Mouse (Mus musculus): ENCODE data around the gene Gm10985. TPM values are rescaled to one million over a fixed set of nuclear protein-coding genes. Genes with fewer than 3 reads are reported as not detected.

Gm10985 gene
- not detected in 2 replicates for polyA plus RNA-seq (2015; fragmentation: Nextera tagmentation; extraction: Ambion mirVana)

- Histone ChIP-seq H3K9me3 (no peaks in the 10 kb centered on the region), H3K4me3 (no peak within 1 kb of the TSS), H3K4me1 (no peaks in the 10 kb centered on the region), H3K27ac (no peak within 1 kb of the TSS), H3K4me2 (no peak within 1 kb of the TSS), H3K36me3 (no peaks in the 10 kb centered on the region), H3K9ac (no peak within 1 kb of the TSS), H3K27me3 (no peaks in the 10 kb centered on the region)
- WGBS, result 82% methylated on average over 2 of the region's 2 CpGs
- ATAC-seq (ENCODE audit: insufficient number of reproducible peaks, low FRiP score, low TSS enrichment, low read depth), result no peak
Measured at GRCm38 (mm10) chr3:53844786-53845185, at the start of gene Gm10985. Gm10985 (plus strand) TSS chr3:53845086.

GRCm38 (mm10) chr3:53796933-53797332 lies 48.0 kb upstream of the Gm10985 start:
- Histone ChIP-seq H3K9me3 (no peaks in the 10 kb centered on the region), H3K4me2 (no peak overlapping the region), H3K36me3 (no peaks in the 10 kb centered on the region), H3K9ac (no peak overlapping the region), H3K27me3 (no peaks in the 10 kb centered on the region), H3K4me1 (no peaks in the 10 kb centered on the region), H3K4me3 (no peak overlapping the region), H3K27ac (no peak overlapping the region)
- no peak for ATAC-seq (ENCODE audit: insufficient number of reproducible peaks, low FRiP score, low TSS enrichment, low read depth)
- 81% methylated on average over 1 of the region's 1 CpGs for WGBS

- Histone ChIP-seq H3K9me3 (no peaks in the 10 kb centered on the region), H3K36me3 (no peaks in the 10 kb centered on the region), H3K4me2 (no peak overlapping the region), H3K27me3 (no peaks in the 10 kb centered on the region), H3K27ac (no peak overlapping the region), H3K9ac (no peak overlapping the region), H3K4me3 (no peak overlapping the region), H3K4me1 (no peaks in the 10 kb centered on the region)
- no peak for ATAC-seq (ENCODE audit: insufficient number of reproducible peaks, low FRiP score, low TSS enrichment, low read depth)
- 50% methylated on average over 2 of the region's 2 CpGs for WGBS
Measured at GRCm38 (mm10) chr3:53799671-53800070, 45.2 kb upstream of the Gm10985 start.

- Histone ChIP-seq H3K9me3 (no peaks in the 10 kb centered on the region), H3K4me3 (no peak overlapping the region), H3K36me3 (no peaks in the 10 kb centered on the region), H3K27me3 (no peaks in the 10 kb centered on the region), H3K9ac (no peak overlapping the region), H3K27ac (no peak overlapping the region), H3K4me2 (no peak overlapping the region), H3K4me1 (no peaks in the 10 kb centered on the region)
- WGBS, result 26% methylated on average over 7 of the region's 7 CpGs
- ATAC-seq (ENCODE audit: insufficient number of reproducible peaks, low FRiP score, low TSS enrichment, low read depth), result 0 out of 2 replicates have a peak, but pooled peaks have one; percentile 48
Measured at GRCm38 (mm10) chr3:53813421-53813977, 31.4 kb upstream of the Gm10985 start.

GRCm38 (mm10) chr3:53834238-53834637 lies 10.6 kb upstream of the Gm10985 start:
- Histone ChIP-seq H3K27ac (no peak overlapping the region), H3K4me3 (no peak overlapping the region), H3K36me3 (no peaks in the 10 kb centered on the region), H3K27me3 (no peaks in the 10 kb centered on the region), H3K4me2 (no peak overlapping the region), H3K9ac (no peak overlapping the region), H3K9me3 (no peaks in the 10 kb centered on the region), H3K4me1 (no peaks in the 10 kb centered on the region)
- ATAC-seq (ENCODE audit: insufficient number of reproducible peaks, low FRiP score, low TSS enrichment, low read depth), result no peak
- WGBS, result 73% methylated on average over 2 of the region's 2 CpGs

- H3K4me1 ChIP-seq, result no peaks in the 10 kb centered on the region
- no peak overlapping the region for H3K4me2 ChIP-seq
- no peaks in the 10 kb centered on the region for H3K27me3 ChIP-seq
- H3K27ac ChIP-seq, result no peak overlapping the region
- H3K36me3 ChIP-seq, result no peaks in the 10 kb centered on the region
- 68% methylated on average over 7 of the region's 7 CpGs for WGBS
- ATAC-seq (ENCODE audit: insufficient number of reproducible peaks, low FRiP score, low TSS enrichment, low read depth), result no peak
- no peak overlapping the region for H3K4me3 ChIP-seq
- no peaks in the 10 kb centered on the region for H3K9me3 ChIP-seq
- no peak overlapping the region for H3K9ac ChIP-seq
Measured at GRCm38 (mm10) chr3:53846206-53846928, 1.5 kb downstream of the Gm10985 start.

- Histone ChIP-seq H3K27me3 (no peaks in the 10 kb centered on the region), H3K4me3 (no peak overlapping the region), H3K27ac (no peak overlapping the region), H3K4me1 (no peaks in the 10 kb centered on the region), H3K36me3 (no peaks in the 10 kb centered on the region), H3K9ac (no peak overlapping the region), H3K9me3 (no peaks in the 10 kb centered on the region), H3K4me2 (no peak overlapping the region)
- 19% methylated on average over 4 of the region's 4 CpGs for WGBS
- no peak for ATAC-seq (ENCODE audit: insufficient number of reproducible peaks, low FRiP score, low TSS enrichment, low read depth)
Measured at GRCm38 (mm10) chr3:53847726-53848125, 2.8 kb downstream of the Gm10985 start.

- no peaks in the 10 kb centered on the region for H3K27me3 ChIP-seq
Measured at GRCm38 (mm10) chr3:53848262-53848661, 3.4 kb downstream of the Gm10985 start.

GRCm38 (mm10) chr3:53854261-53854660 lies 9.4 kb downstream of the Gm10985 start:
- H3K4me2 ChIP-seq, result no peak overlapping the region
- H3K27me3 ChIP-seq, result no peaks in the 10 kb centered on the region
- H3K27ac ChIP-seq, result no peak overlapping the region
- H3K4me3 ChIP-seq, result no peak overlapping the region
- ATAC-seq (ENCODE audit: insufficient number of reproducible peaks, low FRiP score, low TSS enrichment, low read depth), result no peak
- no peak overlapping the region for H3K9ac ChIP-seq
- 77% methylated on average over 4 of the region's 4 CpGs for WGBS
- H3K36me3 ChIP-seq, result peaks cover 33% of the 10 kb centered on the region
- no peaks in the 10 kb centered on the region for H3K4me1 ChIP-seq
- H3K9me3 ChIP-seq, result no peaks in the 10 kb centered on the region

More at GRCm38 (mm10) chr3:53848262-53848661, 3.4 kb downstream of the Gm10985 start:
- Histone ChIP-seq H3K27ac (no peak overlapping the region), H3K4me3 (no peak overlapping the region), H3K9ac (no peak overlapping the region), H3K4me1 (no peaks in the 10 kb centered on the region), H3K9me3 (no peaks in the 10 kb centered on the region), H3K36me3 (no peaks in the 10 kb centered on the region), H3K4me2 (no peak overlapping the region)
- 74% methylated on average over 11 of the region's 11 CpGs for WGBS
- ATAC-seq (ENCODE audit: insufficient number of reproducible peaks, low FRiP score, low TSS enrichment, low read depth), result no peak

- Histone ChIP-seq H3K4me1 (no peaks in the 10 kb centered on the region), H3K4me3 (no peak overlapping the region), H3K4me2 (no peak overlapping the region), H3K9ac (no peak overlapping the region), H3K27me3 (no peaks in the 10 kb centered on the region), H3K27ac (no peak overlapping the region), H3K36me3 (peaks cover 39% of the 10 kb centered on the region), H3K9me3 (no peaks in the 10 kb centered on the region)
- WGBS, result 87% methylated on average over 3 of the region's 3 CpGs
- ATAC-seq (ENCODE audit: insufficient number of reproducible peaks, low FRiP score, low TSS enrichment, low read depth), result no peak
Measured at GRCm38 (mm10) chr3:53854831-53855230, 9.9 kb downstream of the Gm10985 start.

- peak; percentile 96 for ATAC-seq (ENCODE audit: insufficient number of reproducible peaks, low FRiP score, low TSS enrichment, low read depth)
- H3K9me3 ChIP-seq, result no peaks in the 10 kb centered on the region
- peak within 1 kb of the TSS; percentile 91 for H3K4me3 ChIP-seq
- H3K9ac ChIP-seq, result peak within 1 kb of the TSS; percentile 84
- peaks cover 9% of the 10 kb centered on the region for H3K4me1 ChIP-seq
- H3K27ac ChIP-seq, result peak within 1 kb of the TSS; percentile 48; the same call in 1 of the 2 replicates
- H3K27me3 ChIP-seq, result no peaks in the 10 kb centered on the region
- H3K36me3 ChIP-seq, result peaks cover 30% of the 10 kb centered on the region
- under 1% methylated on average over 58 of the region's 58 CpGs for WGBS
- peak within 1 kb of the TSS; percentile 62 for H3K4me2 ChIP-seq
Measured at GRCm38 (mm10) chr3:53863383-53864220, 18.7 kb downstream of the Gm10985 start, which contains the start of gene Ufm1. Ufm1 (minus strand) TSS chr3:53863830.

GRCm38 (mm10) chr3:53868212-53868611 lies 23.3 kb downstream of the Gm10985 start:
- Histone ChIP-seq H3K27me3 (no peaks in the 10 kb centered on the region), H3K27ac (no peak overlapping the region), H3K36me3 (no peaks in the 10 kb centered on the region), H3K9ac (no peak overlapping the region), H3K4me1 (no peaks in the 10 kb centered on the region), H3K9me3 (no peaks in the 10 kb centered on the region), H3K4me3 (no peak overlapping the region), H3K4me2 (no peak overlapping the region)
- WGBS, result 83% methylated on average over 4 of the region's 4 CpGs
- no peak for ATAC-seq (ENCODE audit: insufficient number of reproducible peaks, low FRiP score, low TSS enrichment, low read depth)

All from limb, embryonic 15.5 days (tissue).